Mouse (Mus musculus) midbrain, embryonic 10.5 days (tissue): ENCODE results near the gene Rpl15. TPM values are rescaled to one million over a fixed set of nuclear protein-coding genes. Genes with fewer than 3 reads are reported as not detected.

Source experiments
- DNase-seq: peaks from one replicate; pipeline ENCODE4 v3.0.0-alpha.2; 2017; ENCODE audit warnings: low spot score
- H3K27ac ChIP-seq: fragments of 300-500 bp; sonication (generic); replicated peaks from 2 replicates; pipeline ENCODE4 v1.5.1; 2016; ENCODE audit warnings: mild to moderate bottlenecking
- H3K27me3 ChIP-seq: fragments of 300-500 bp; sonication (generic); 2 replicates; pipeline ENCODE4 v1.6.1; 2016; ENCODE audit warnings: low read depth, mild to moderate bottlenecking; ENCODE audit not compliant: poor library complexity, severe bottlenecking
- H3K36me3 ChIP-seq: fragments of 300-500 bp; sonication (generic); 2 replicates; pipeline ENCODE4 v1.6.1; 2016; ENCODE audit warnings: mild to moderate bottlenecking, moderate library complexity
- H3K4me1 ChIP-seq: fragments of 300-500 bp; sonication (generic); 2 replicates; pipeline ENCODE4 v1.6.1; 2016
- H3K4me3 ChIP-seq: fragments of 300-500 bp; sonication (generic); 2 replicates; pipeline ENCODE4 v1.5.1; 2016; ENCODE audit warnings: mild to moderate bottlenecking, moderate library complexity
- H3K9me3 ChIP-seq: fragments of 300-500 bp; sonication (generic); replicated peaks from 2 replicates; pipeline ENCODE4 v1.6.1; 2016; ENCODE audit warnings: mild to moderate bottlenecking
- WGBS: fragments of 180-500 bp; shearing (Covaris S2); methylation state at CpG from one replicate; pipeline ENCODE4 v1.1.7; 2016; 5-methylcytosine and 5-hydroxymethylcytosine counted together
- polyA plus RNA-seq: library from polyadenylated mRNA; unstranded; fragments of >200 nt; fragmentation: Nextera tagmentation; extraction: Ambion mirVana; gene quantifications from 2 replicates; pipeline ENCODE4 v1.2.1, GENCODE M21; 2016

Gene Rpl15
- 379 and 446 TPM in 2 replicates for polyA plus RNA-seq

DNA sequence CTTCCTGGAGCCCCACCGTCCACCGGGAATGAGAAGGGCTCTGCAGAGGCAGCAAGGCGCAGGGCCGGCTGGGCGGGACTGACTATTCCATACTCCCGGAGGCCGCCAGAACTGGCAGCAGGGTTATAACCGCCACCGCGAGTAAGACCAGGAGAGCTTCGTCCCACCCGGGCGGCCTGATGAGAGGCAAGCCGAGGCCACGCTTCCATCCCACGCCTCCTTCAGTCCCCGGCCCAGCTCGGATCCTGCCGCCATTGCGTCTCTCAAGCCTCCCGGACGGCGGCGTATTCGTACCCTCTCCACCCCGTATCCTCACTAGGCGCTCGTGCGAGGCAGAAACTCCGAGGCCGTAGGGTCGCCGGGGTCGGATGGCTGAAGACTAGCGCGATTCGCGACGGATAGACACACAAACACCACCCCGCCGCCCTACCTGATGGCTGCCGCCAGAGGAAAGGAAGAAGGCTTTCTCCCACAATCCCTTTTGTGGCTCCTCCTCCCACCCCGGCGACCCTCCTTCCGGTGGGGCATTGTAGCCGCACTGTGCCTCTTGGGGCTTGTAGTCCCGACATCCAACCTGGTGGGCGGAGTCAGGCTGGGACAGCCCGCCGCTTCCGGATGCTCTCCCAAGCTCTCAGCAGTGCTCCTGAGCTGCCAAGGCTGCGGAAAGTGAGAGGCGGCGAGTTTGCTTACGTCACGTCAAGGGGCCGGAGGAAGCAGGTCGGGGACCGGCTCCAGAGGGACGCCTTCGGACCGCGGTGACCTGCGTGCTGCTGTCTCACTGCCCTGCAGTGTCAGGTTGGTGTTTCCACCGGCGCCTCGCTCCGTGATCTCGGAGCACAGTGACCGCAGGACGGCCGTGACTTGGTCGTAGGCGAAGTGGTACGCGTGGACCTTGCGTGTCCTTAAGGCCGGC lies at the start of gene Rpl15, which contains the start of gene Nkiras1:
Rpl15 (minus strand) TSS at position 863 of the 913 bp plus-strand sequence.
Nkiras1 (plus strand) TSS at position 608 of the 913 bp plus-strand sequence.
- Histone ChIP-seq H3K36me3 (peaks cover 41% of the 10 kb centered on the region), H3K9me3 (no peaks in the 10 kb centered on the region), H3K27me3 (no peaks in the 10 kb centered on the region), H3K27ac (peak within 1 kb of the TSS; percentile 99), H3K4me1 (peaks cover 18% of the 10 kb centered on the region), H3K4me3 (peak within 1 kb of the TSS; percentile 78)
- WGBS: under 1% methylated on average over 77 of the region's 78 CpGs
- peak; percentile 99 for DNase-seq

DNA sequence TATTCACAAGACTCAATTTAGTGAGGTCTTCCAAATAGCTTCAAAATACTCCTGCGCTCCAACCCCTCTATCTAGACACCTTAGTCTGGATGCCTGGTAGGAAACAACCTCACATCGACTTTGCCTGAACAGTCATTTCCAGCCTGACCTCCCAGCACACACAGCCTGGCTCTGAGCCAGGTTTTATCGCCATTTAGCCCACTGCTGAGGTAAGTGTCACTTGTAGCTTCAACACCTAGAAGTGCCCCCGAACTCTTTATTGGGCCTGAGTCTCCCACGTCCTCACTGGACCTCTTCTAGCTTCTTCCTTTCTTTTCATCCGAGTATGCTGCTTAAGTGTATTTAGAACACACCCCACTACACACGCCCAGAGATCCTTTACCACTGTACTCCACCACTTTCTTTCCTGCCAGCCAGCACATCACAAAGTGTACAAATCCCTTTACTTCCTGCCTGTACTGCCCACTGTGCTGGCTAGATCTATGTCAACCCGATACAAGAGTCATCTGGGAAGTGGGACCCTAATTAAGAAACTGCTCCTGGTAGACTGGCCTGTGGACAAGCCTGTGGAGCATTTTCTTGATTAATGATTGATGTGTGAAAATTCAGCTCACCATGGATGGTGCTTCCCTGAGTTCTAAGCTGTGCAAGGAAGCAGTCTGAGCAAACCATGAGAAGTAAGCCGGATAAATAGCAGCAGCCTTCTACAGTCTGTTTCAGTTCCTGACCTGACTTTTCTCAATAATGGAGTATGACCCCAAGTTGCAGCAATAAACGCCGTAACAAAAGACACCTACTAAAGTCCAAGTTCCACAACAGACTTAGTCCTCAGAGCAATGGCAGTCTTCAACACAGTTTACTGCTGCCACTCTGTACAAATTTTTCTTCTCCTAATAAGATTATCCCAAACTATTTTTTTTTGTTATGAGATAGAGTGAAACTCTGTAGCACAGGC lies 46.5 kb upstream of the Rpl15 start:
- H3K9me3 ChIP-seq: no peaks in the 10 kb centered on the region
- no peak overlapping the region for H3K27ac ChIP-seq
- DNase-seq: no peak
- H3K27me3 ChIP-seq: no peaks in the 10 kb centered on the region
- peaks cover 53% of the 10 kb centered on the region for H3K36me3 ChIP-seq
- no peak overlapping the region for H3K4me3 ChIP-seq
- WGBS: 89% methylated on average over 11 of the region's 11 CpGs
- no peaks in the 10 kb centered on the region for H3K4me1 ChIP-seq

DNA sequence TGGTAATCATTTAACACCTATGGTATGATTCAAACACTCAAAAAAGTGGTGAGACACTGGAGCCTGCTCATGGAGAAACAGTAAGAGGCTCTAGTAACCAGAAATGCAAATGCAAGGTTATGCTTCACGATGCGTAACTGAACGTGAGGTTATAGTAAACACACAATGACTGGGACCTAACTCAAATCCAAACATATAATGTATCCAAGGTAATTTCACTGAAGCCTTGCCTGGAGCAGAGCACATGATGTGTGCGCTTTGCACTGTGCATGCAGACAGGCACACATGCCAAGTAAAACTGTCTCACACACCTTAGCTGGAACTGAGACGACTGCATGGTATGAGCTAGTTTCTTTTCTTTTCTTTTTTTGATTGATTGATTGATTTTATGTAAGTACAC lies 33.0 kb upstream of the Rpl15 start:
- no peaks in the 10 kb centered on the region for H3K27me3 ChIP-seq
- H3K4me1 ChIP-seq: no peaks in the 10 kb centered on the region
- no peak overlapping the region for H3K27ac ChIP-seq
- DNase-seq: no peak
- no peak overlapping the region for H3K4me3 ChIP-seq
- H3K9me3 ChIP-seq: no peaks in the 10 kb centered on the region
- 95% methylated on average over 5 of the region's 5 CpGs for WGBS
- peaks cover 44% of the 10 kb centered on the region for H3K36me3 ChIP-seq

DNA sequence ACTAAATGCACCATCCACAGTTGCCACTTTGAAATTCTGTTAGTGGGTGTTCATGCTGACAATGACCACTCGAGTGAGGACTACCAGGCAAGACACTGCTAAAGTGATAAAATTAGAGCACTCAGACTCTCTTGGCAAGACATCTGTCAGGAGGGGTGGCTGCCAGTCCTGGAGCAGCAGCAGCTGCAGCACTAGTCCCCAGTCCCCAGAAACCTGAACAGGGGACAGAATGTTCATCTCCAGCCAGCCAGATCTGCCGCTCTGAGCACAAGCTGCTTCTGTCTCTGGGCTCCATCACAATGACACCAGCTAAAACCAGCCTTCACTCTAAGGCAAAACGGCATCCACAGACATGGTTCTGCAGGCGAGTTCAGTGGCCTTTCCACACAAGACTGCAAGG lies 32.1 kb upstream of the Rpl15 start:
- Histone ChIP-seq H3K4me1 (no peaks in the 10 kb centered on the region), H3K27me3 (no peaks in the 10 kb centered on the region), H3K4me3 (no peak overlapping the region), H3K36me3 (peaks cover 49% of the 10 kb centered on the region), H3K9me3 (no peaks in the 10 kb centered on the region), H3K27ac (no peak overlapping the region)
- WGBS: 91% methylated on average over 4 of the region's 4 CpGs
- DNase-seq: no peak

DNA sequence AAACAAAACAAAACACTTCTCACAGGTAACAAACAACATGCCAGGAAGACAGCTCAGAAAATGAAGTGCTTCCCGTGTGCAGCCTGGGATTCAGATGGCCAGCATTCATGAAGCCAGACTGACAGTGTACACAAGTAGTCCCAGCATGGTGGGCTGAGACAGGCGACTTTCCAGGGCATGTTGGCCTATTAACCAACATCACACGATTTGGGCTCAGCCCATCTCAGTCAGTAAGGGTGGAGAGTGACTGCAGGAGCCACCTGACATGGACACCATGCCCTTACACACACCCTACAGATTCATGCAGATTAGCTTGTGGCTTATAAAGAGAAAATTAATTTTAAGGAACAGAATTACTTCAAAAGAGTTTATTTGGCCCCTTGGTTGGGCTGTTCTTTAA lies 31.6 kb upstream of the Rpl15 start:
- Histone ChIP-seq H3K27me3 (no peaks in the 10 kb centered on the region), H3K9me3 (no peaks in the 10 kb centered on the region), H3K36me3 (peaks cover 48% of the 10 kb centered on the region), H3K27ac (no peak overlapping the region), H3K4me1 (no peaks in the 10 kb centered on the region), H3K4me3 (no peak overlapping the region)
- 79% methylated on average over 3 of the region's 3 CpGs for WGBS
- no peak for DNase-seq

DNA sequence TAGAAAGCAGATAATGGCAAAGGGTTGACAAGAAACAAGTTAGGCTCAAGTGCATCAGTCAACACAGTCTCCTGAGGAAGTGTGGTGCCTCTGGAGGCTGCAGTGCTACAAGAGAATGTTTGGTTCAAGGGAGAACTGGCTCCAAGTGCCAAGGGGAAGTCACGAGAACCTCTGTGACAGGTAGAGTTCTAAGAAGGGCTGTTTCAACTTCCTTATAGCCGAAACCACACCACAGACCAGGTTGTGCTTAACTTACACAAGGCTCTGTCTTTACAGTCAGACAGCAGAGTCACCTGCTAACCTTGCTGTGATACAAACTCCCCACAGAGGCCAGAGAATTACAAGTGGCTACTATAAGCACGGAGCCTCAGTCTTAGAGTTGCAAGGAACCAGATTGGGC lies 30.4 kb upstream of the Rpl15 start:
- peaks cover 38% of the 10 kb centered on the region for H3K36me3 ChIP-seq
- H3K27ac ChIP-seq: no peak overlapping the region
- 87% methylated on average over 3 of the region's 3 CpGs for WGBS
- H3K4me1 ChIP-seq: no peaks in the 10 kb centered on the region
- H3K27me3 ChIP-seq: no peaks in the 10 kb centered on the region
- no peaks in the 10 kb centered on the region for H3K9me3 ChIP-seq
- DNase-seq: no peak
- no peak overlapping the region for H3K4me3 ChIP-seq

DNA sequence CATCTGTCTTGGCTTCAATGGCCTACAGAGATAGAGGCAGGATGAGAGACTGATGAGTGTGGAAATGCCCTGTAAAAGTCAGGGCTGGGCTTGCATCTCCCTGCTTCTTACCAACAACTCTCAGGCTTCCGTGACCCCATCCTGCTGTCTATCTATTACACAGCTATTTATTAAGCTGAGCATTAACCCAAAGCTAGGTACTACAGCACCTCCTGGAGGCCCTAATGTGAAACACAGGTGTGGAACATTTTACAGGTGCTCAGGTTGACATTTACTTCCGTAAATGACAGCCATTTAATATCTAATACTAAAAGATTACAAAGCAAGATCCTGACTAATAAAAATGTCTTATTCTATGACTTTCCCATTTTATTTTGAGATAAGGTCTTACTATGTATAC lies 29.5 kb upstream of the Rpl15 start:
- H3K4me3 ChIP-seq: no peak overlapping the region
- no peaks in the 10 kb centered on the region for H3K9me3 ChIP-seq
- no peaks in the 10 kb centered on the region for H3K27me3 ChIP-seq
- no peak for DNase-seq
- no peaks in the 10 kb centered on the region for H3K4me1 ChIP-seq
- peaks cover 29% of the 10 kb centered on the region for H3K36me3 ChIP-seq
- WGBS: 89% methylated on average over 2 of the region's 2 CpGs
- H3K27ac ChIP-seq: no peak overlapping the region

DNA sequence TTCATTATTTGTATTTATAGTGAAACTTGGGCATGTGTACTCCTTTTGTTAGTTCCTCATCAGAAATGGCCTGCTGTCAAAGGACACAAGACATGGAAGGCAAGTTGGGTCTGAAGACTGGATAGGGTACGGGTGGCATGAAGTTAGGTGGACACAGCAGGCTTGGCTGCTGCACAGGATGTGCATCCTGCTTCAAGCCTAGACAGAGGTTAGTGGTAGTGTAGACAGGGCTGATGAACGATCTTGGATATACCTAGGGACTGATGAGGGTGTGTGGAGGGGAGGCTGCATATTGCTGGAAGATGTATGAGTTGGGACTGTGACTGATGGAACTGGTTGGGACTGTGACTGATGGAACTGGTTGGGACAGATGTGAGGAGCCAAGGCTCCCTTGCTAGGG lies 27.7 kb upstream of the Rpl15 start:
- H3K36me3 ChIP-seq: peaks cover 23% of the 10 kb centered on the region; the same call in 1 of the 2 replicates
- no peaks in the 10 kb centered on the region for H3K27me3 ChIP-seq
- no peak overlapping the region for H3K27ac ChIP-seq
- 89% methylated on average over 2 of the region's 2 CpGs for WGBS
- H3K4me3 ChIP-seq: no peak overlapping the region
- no peak for DNase-seq
- H3K4me1 ChIP-seq: no peaks in the 10 kb centered on the region
- no peaks in the 10 kb centered on the region for H3K9me3 ChIP-seq

DNA sequence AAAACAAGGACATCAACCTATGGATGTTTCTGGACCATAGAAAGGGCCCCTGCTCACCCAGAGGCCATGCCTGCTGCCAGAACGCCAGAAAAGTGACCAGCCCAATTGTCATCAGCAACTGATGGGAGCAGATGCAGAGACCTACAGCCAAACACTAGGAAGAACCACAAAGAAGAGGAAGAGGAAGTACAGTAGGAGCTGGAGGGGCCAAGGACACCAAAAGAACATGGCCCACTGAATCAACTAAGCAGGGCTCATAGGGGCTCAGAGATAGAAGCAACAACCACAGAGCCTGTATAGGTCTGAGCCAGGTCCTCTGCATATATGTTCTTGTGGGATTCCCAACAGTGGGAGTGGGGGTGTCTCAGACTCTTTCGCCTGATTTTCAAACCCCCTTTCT lies 26.2 kb upstream of the Rpl15 start:
- Histone ChIP-seq H3K9me3 (no peaks in the 10 kb centered on the region), H3K4me1 (no peaks in the 10 kb centered on the region), H3K27ac (no peak overlapping the region), H3K27me3 (no peaks in the 10 kb centered on the region), H3K4me3 (no peak overlapping the region), H3K36me3 (peaks cover 23% of the 10 kb centered on the region; the same call in 1 of the 2 replicates)
- DNase-seq: no peak
- WGBS: 91% methylated on average over 2 of the region's 2 CpGs

DNA sequence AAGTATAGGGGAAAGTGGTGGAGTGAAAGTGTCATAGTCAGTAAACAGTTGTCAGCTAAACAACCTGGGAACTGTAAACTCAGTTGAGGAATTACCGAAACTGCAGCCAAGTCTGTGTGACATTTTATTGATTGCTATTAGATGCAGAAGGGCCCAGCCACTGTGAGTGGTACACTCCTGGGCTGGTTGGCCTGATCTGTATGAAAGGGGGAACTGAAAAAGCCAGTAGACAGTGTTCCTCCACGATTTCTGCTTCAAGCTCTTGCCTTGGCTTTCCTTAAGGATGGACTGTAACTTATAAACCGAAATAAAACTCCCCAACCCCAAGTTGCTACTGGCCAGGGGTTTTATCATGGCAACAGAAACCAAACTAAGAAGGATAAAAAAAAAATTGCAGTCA lies 21.4 kb upstream of the Rpl15 start:
- DNase-seq: no peak
- no peaks in the 10 kb centered on the region for H3K27me3 ChIP-seq
- 89% methylated on average over 3 of the region's 3 CpGs for WGBS
- H3K9me3 ChIP-seq: no peaks in the 10 kb centered on the region
- H3K27ac ChIP-seq: no peak overlapping the region
- H3K36me3 ChIP-seq: peaks cover 13% of the 10 kb centered on the region; the same call in 1 of the 2 replicates
- no peak overlapping the region for H3K4me3 ChIP-seq
- no peaks in the 10 kb centered on the region for H3K4me1 ChIP-seq

DNA sequence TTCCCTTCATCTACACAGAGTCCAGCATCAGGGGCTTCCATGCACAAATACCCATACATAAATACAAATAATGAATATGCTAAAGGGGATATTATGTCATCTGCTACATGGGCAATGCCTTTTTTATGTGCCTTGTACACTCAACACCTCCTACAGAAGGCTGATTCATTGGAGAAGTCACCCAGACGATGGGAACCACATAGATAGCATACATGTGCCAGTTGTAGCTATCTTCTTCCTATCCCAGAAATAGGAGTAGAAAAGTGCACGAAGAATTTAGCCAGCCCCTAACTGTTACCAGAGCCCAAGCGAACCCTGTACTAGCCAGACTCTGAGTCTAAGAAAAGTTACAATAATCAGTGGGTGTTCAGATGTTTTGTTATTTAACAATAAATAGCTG lies 20.9 kb upstream of the Rpl15 start:
- WGBS: 92% methylated on average over 3 of the region's 3 CpGs

DNA sequence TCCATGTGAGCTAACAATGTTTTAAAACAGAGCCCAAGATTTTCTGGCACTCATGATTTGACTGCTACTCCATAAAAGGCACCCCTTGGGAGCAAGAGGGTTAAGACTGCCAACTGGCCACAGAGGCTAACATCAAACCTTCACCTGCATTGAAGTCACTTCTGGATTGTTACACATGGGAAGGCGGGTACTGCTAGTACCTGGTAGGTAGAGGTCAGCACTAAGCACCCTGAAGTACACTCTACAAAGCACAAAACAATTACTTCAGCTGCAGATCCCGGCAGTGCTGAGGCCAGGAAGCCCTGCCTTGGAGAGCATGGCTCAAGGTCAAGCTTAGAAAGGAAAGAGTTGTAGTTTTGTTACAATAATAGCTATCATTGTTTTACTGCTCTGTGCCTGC lies 16.2 kb upstream of the Rpl15 start:
- 82% methylated on average over 2 of the region's 2 CpGs for WGBS
- H3K4me3 ChIP-seq: no peak overlapping the region
- peaks cover 23% of the 10 kb centered on the region for H3K36me3 ChIP-seq
- H3K9me3 ChIP-seq: no peaks in the 10 kb centered on the region
- H3K4me1 ChIP-seq: no peaks in the 10 kb centered on the region
- no peak overlapping the region for H3K27ac ChIP-seq
- no peak for DNase-seq
- H3K27me3 ChIP-seq: no peaks in the 10 kb centered on the region

More for the DNA sequence above, 20.9 kb upstream of the Rpl15 start:
- DNase-seq: no peak
- Histone ChIP-seq H3K27ac (no peak overlapping the region), H3K4me3 (no peak overlapping the region), H3K9me3 (no peaks in the 10 kb centered on the region), H3K4me1 (no peaks in the 10 kb centered on the region), H3K36me3 (peaks cover 13% of the 10 kb centered on the region; the same call in 1 of the 2 replicates), H3K27me3 (no peaks in the 10 kb centered on the region)
